Mouse (Mus musculus) limb, embryonic 13.5 days (tissue): ENCODE data around the gene Ccdc77. TPM values are rescaled to one million over a fixed set of nuclear protein-coding genes. Genes with fewer than 3 reads are reported as not detected.
A peak's percentile ranks its signal among the peaks of the same experiment; 100 is the strongest.
"Not testable (repeated sequence)": the region's sequence is repeated elsewhere in the genome, so short reads cannot be mapped to it uniquely, and the experiment has no call there.

Experiments used
- ATAC-seq: fragments of 200-750 bp; cut with Nextera tagmentation; 2 replicates; pipeline ENCODE4 v1.8.0; 2017; ENCODE audit warnings: low read depth, moderate number of reproducible peaks, moderate TSS enrichment; ENCODE audit not compliant: low FRiP score
- H3K27ac ChIP-seq: fragments of 300-500 bp; sonication (generic); 2 replicates; pipeline ENCODE4 v1.5.1; 2015; ENCODE audit warnings: inconsistent platforms, mild to moderate bottlenecking, moderate library complexity
- H3K27me3 ChIP-seq: fragments of 300-500 bp; sonication (generic); 2 replicates; pipeline ENCODE4 v1.6.1; 2015; ENCODE audit warnings: mild to moderate bottlenecking, inconsistent platforms
- H3K36me3 ChIP-seq: fragments of 300-500 bp; sonication (generic); 2 replicates; pipeline ENCODE4 v1.6.1; 2015; ENCODE audit warnings: inconsistent platforms, mild to moderate bottlenecking, moderate library complexity
- H3K4me1 ChIP-seq: fragments of 300-500 bp; sonication (generic); 2 replicates; pipeline ENCODE4 v1.6.1; 2015; ENCODE audit warnings: inconsistent platforms
- H3K4me2 ChIP-seq: fragments of 300-500 bp; sonication (generic); replicated peaks from 2 replicates; pipeline ENCODE4 v1.6.1; 2015; ENCODE audit warnings: inconsistent platforms, mild to moderate bottlenecking, moderate library complexity
- H3K4me3 ChIP-seq: fragments of 300-500 bp; sonication (generic); 2 replicates; pipeline ENCODE4 v1.5.1; 2015; ENCODE audit warnings: moderate library complexity, mild to moderate bottlenecking, inconsistent platforms
- H3K9ac ChIP-seq: fragments of 300-500 bp; sonication (generic); 2 replicates; pipeline ENCODE4 v1.6.1; 2015; ENCODE audit warnings: mild to moderate bottlenecking, inconsistent platforms
- H3K9me3 ChIP-seq: fragments of 300-500 bp; sonication (generic); 2 replicates; pipeline ENCODE4 v1.6.1; 2016; ENCODE audit warnings: inconsistent platforms
- WGBS: fragments of 180-500 bp; shearing (Covaris S2); methylation state at CpG from one replicate; pipeline ENCODE4 v1.1.7; 2015; 5-methylcytosine and 5-hydroxymethylcytosine counted together
- polyA plus RNA-seq: library from polyadenylated mRNA; unstranded; fragments of >200 nt; fragmentation: Nextera tagmentation; extraction: Ambion mirVana; gene quantifications from 2 replicates; pipeline ENCODE4 v1.2.1, GENCODE M21; 2015

Gene Ccdc77
- polyA plus RNA-seq, 1 experiment from 2014 or later: 26.1 TPM

DNA sequence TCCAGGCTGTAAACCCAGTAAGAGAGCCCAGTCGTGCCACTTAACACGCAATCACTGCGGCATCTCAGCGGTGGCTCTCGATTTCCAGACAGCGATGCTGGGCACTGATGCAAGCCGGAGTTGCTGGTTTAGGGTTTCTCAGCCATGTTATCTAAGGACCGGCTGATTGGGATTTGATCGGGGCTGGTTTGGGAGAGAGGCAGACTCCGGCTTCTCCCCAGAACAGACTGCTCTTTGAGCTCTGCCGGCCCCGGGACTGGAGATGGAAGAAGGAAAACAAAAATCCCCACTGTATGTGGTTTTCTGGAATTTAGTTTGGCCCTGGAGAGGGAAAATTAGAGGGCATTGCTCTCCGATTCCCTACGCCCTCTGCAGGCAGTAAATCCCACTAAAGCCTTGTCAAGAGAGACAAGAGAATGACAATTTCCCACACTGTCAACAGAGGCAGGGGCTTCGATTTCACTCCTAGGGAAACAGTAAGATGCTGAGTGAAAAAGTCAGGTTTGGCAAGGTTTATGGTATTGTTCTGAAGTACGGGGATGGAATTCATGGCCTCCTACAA lies 61.3 kb downstream of the Ccdc77 start:
- Histone ChIP-seq H3K9ac (peak overlapping the region; percentile 54), H3K4me1 (peaks cover 4% of the 10 kb centered on the region; the same call in 1 of the 2 replicates), H3K27ac (peak overlapping the region; percentile 48; the same call in 1 of the 2 replicates), H3K36me3 (no peaks in the 10 kb centered on the region), H3K4me2 (peak overlapping the region; percentile 57), H3K9me3 (no peaks in the 10 kb centered on the region), H3K4me3 (peak overlapping the region; percentile 23), H3K27me3 (no peaks in the 10 kb centered on the region)
- ATAC-seq: peak; percentile 36; the same call in 1 of the 2 replicates
- WGBS: 21% methylated on average over 16 of the region's 16 CpGs

DNA sequence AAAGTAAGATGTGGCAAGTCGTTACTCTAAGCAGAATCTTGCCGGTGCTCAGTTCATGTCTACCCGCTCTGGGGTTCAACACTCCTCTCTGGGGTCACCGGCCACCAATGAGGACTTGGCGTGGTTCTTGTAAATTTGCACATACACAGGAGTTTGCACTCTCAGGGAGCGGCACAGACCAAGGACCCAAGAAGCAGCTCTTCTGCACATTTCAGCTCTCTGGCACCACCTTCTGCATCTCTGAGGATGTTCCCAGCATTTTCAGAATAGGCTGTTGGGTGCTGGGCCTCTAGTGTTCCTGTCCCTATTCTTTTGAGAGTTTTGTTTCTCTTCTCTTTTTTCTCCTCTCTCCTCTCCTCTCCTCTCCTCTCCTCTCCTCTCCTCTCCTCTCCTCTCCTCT lies 63.0 kb downstream of the Ccdc77 start:
- WGBS: 21% methylated on average over 6 of the region's 6 CpGs
- 0 out of 2 replicates have a peak, but pooled peaks cover 1% of the 10 kb centered on the region for H3K27me3 ChIP-seq
- H3K9me3 ChIP-seq: no peaks in the 10 kb centered on the region
- no peak overlapping the region for H3K4me3 ChIP-seq
- no peak overlapping the region for H3K9ac ChIP-seq
- H3K36me3 ChIP-seq: no peaks in the 10 kb centered on the region
- no peak overlapping the region; the same call in 1 of the 2 replicates for H3K4me2 ChIP-seq
- H3K4me1 ChIP-seq: peaks cover 4% of the 10 kb centered on the region; the same call in 1 of the 2 replicates
- no peak overlapping the region for H3K27ac ChIP-seq
- no peak for ATAC-seq

DNA sequence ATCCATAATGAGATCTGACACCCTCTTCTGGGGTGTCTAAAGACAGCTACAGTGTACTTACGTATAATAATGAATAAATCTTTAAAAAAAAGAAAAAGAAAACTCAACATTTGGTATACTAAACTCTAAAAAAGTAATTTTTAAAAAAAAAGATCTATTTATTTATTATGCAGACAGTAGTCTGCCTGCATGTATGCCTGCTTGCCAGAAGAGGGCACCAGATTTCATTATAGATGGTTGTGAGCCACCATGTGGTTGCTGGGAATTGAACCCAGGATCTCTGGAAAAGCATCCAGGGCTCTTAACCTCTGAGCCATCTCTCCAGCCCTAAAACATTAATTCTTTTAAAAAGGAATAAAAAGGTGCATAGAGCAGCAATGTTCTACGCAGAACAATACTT lies 67.6 kb downstream of the Ccdc77 start:
- H3K36me3 ChIP-seq, H3K27ac ChIP-seq, H3K9me3 ChIP-seq, H3K9ac ChIP-seq, H3K4me3 ChIP-seq, ATAC-seq, H3K4me2 ChIP-seq, H3K4me1 ChIP-seq: not testable (repeated sequence)
- H3K27me3 ChIP-seq: peaks cover 42% of the 10 kb centered on the region
- 99% methylated on average over 2 of the region's 2 CpGs for WGBS

DNA sequence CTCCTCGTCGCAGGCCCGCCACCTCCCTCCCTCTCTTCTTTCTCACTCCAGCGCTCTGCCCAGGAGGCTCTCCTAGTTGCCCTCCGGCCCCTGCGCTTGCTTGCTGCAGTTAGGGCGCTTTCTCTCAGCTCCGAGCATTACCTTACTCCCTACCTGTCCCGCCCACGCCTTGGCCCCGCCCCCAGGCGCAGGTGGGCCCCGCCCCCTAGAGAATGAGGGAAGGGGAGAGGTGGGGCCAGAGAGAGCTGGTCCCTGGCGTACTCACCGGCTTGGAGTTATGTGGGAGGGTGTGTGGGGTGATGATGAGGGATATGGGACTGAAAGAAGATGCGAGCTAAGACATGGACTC lies 69.4 kb downstream of the Ccdc77 start:
- peak overlapping the region; percentile 75 for H3K9ac ChIP-seq
- peak overlapping the region; percentile 69 for H3K4me3 ChIP-seq
- no peak overlapping the region for H3K27ac ChIP-seq
- H3K27me3 ChIP-seq: peaks cover 47% of the 10 kb centered on the region
- WGBS: under 1% methylated on average over 16 of the region's 16 CpGs
- peak; percentile 71 for ATAC-seq
- no peaks in the 10 kb centered on the region for H3K36me3 ChIP-seq
- no peaks in the 10 kb centered on the region for H3K9me3 ChIP-seq
- H3K4me1 ChIP-seq: peaks cover 9% of the 10 kb centered on the region
- peak overlapping the region; percentile 97 for H3K4me2 ChIP-seq

DNA sequence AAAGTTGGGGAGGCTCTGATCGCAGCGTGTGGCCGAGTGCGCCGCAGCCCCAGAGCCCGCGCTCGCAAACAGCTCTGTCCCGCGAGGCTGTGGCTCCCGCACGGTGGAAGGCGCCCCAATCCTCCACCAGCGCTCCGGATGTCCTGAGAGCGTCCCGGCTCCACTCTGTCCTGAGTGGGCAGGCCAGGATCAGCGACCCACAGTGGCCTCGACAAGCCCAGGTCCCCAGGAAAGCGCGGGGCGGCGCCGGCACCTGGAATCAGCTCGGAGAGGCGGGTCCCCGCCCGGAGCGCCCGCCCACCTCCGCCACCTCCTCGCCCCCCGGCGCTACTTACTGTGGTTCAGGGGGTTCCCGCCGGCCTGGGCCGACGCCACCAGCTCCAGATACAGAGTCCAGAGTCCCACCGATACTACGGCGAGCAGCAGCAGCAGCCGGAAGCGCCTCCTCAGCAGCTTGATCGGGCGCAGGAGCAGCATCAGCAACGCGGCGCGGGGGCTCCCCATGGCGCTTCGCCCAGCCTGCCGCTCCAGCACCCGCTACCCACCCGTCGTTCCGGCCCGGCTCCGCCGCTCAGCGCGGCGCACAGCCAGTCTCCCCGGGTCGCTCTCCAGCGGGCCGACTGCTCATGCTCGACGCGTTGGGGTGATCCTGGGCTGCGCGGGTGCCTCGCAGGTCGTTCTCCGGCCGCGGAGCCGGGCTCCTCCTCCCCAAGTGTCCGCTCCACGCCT lies 70.0 kb downstream of the Ccdc77 start, which contains the start of the genes D330020A13Rik and B4galnt3:
Gene D330020A13Rik (plus strand): TSS at position 309 of the 729 bp plus-strand sequence.
Gene B4galnt3 (minus strand): TSS at position 504 of the 729 bp plus-strand sequence.
- ATAC-seq: peak; percentile 62
- peak within 1 kb of the TSS; percentile 28; the same call in 1 of the 2 replicates for H3K27ac ChIP-seq
- H3K27me3 ChIP-seq: peaks cover 47% of the 10 kb centered on the region
- H3K4me3 ChIP-seq: peak within 1 kb of the TSS; percentile 69
- under 1% methylated on average over 78 of the region's 79 CpGs for WGBS
- no peaks in the 10 kb centered on the region for H3K36me3 ChIP-seq
- no peaks in the 10 kb centered on the region for H3K9me3 ChIP-seq
- peaks cover 9% of the 10 kb centered on the region for H3K4me1 ChIP-seq
- peak within 1 kb of the TSS; percentile 97 for H3K4me2 ChIP-seq
- H3K9ac ChIP-seq: peak within 1 kb of the TSS; percentile 75

DNA sequence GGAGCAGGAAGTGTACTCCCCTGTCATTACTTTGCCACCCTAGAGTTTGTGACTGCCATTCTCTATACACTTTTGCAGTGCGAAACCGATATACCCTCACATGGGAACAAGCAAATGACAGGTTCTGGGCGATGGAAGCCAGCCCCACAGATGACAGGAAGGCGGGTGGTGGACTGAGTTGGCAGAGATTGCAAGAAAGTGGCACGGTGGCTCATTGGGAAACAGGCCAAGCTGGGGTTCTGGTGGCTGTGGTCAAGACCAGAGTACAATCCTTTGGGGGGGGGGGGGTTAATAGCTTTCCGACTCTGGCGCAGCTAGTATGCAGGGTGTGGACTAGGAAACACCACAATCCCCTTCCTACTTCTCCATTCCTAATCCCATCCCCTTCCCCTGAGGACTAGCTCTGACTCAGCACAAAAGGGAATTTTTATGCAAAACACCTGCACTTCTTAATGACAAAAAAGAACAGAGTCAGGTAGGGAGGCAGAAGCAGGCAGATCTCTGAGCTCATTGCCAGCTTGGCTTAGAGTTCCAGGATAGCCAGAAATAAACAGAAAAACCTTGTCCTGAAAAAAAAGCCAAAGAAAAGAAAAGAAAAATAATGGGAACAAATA lies 72.7 kb downstream of the Ccdc77 start:
- Histone ChIP-seq H3K4me1 (peaks cover 9% of the 10 kb centered on the region), H3K4me2 (no peak overlapping the region), H3K36me3 (no peaks in the 10 kb centered on the region), H3K4me3 (no peak overlapping the region), H3K27ac (no peak overlapping the region), H3K9ac (no peak overlapping the region), H3K27me3 (peaks cover 47% of the 10 kb centered on the region), H3K9me3 (no peaks in the 10 kb centered on the region)
- no peak for ATAC-seq
- WGBS: 93% methylated on average over 7 of the region's 7 CpGs

DNA sequence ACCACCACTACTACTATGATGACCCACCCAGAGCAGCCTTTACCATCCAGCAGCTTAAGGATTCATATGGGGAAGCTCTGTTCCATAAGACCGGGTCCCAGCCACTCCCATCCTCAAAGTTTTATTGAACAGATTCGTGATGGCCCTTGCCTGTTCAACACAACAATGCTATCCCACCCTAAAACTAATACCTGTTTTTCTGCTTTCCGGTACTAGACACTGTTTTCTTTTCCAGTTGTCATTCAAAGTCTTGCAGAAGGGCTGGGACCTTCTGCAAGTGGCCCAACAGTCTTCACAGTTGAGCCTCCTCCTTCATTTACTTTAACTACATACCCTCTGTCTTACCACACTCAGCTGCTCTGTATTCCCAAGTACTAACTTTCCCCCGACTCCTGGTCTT lies 74.7 kb downstream of the Ccdc77 start:
- 79% methylated on average over 4 of the region's 4 CpGs for whole genome bisulfite sequencing

DNA sequence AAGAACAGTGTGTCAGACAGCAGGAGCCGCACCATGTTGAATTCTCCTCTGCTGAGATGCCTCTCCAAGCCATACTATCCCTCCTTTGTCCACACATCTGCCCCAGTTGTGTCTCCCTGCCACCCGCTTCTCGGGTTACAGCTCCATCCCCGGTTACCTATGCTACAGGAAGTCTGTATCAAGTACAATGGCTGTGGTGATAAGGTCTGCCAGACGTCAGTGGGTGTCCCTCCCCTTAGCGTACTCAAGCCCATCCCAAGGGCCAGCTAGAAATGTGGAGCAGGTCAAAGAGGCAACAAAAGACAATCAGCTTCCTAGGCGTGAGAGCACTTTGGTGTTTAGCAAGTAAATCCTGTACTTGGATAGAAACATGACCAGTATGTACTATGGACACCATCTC lies 75.6 kb downstream of the Ccdc77 start:
- 52% methylated on average over 7 of the region's 7 CpGs for WGBS
- ATAC-seq: no peak
- no peaks in the 10 kb centered on the region for H3K36me3 ChIP-seq
- H3K9ac ChIP-seq: no peak overlapping the region
- peaks cover 23% of the 10 kb centered on the region for H3K27me3 ChIP-seq
- no peak overlapping the region for H3K4me2 ChIP-seq
- no peaks in the 10 kb centered on the region for H3K9me3 ChIP-seq
- peaks cover 2% of the 10 kb centered on the region; the same call in 1 of the 2 replicates for H3K4me1 ChIP-seq
- H3K4me3 ChIP-seq: no peak overlapping the region
- H3K27ac ChIP-seq: no peak overlapping the region

More for the DNA sequence above, 74.7 kb downstream of the Ccdc77 start:
- no peak overlapping the region for H3K9ac ChIP-seq
- no peak overlapping the region for H3K27ac ChIP-seq
- peaks cover 28% of the 10 kb centered on the region for H3K27me3 ChIP-seq
- H3K4me1 ChIP-seq: peaks cover 5% of the 10 kb centered on the region; the same call in 1 of the 2 replicates
- no peak for ATAC-seq
- no peaks in the 10 kb centered on the region for H3K9me3 ChIP-seq
- no peaks in the 10 kb centered on the region for H3K36me3 ChIP-seq
- no peak overlapping the region for H3K4me2 ChIP-seq
- no peak overlapping the region for H3K4me3 ChIP-seq

DNA sequence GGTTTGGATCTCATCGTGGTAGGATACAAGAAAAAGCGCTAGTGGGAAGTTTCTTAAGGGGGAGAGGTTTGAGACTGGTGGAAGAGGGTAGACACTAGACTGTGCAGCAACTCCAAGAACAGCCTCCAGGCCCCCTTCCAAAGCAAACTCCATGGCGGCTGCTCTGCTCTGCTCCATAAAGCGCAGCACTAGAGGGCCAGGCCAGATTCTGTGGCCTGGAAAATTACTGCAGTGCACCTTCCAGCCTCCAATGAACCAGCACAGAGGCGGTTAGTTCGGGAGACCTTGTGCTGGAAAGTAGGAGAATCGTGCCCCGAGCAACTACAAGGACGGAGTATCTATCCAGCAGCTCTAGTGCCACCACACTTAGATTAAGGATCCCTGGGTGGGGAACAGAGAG lies 76.9 kb downstream of the Ccdc77 start:
- Histone ChIP-seq H3K27ac (no peak overlapping the region), H3K9ac (no peak overlapping the region), H3K4me1 (no peaks in the 10 kb centered on the region), H3K4me2 (no peak overlapping the region), H3K27me3 (peaks cover 11% of the 10 kb centered on the region), H3K36me3 (no peaks in the 10 kb centered on the region), H3K9me3 (no peaks in the 10 kb centered on the region), H3K4me3 (no peak overlapping the region)
- ATAC-seq: no peak
- WGBS: 82% methylated on average over 9 of the region's 9 CpGs

DNA sequence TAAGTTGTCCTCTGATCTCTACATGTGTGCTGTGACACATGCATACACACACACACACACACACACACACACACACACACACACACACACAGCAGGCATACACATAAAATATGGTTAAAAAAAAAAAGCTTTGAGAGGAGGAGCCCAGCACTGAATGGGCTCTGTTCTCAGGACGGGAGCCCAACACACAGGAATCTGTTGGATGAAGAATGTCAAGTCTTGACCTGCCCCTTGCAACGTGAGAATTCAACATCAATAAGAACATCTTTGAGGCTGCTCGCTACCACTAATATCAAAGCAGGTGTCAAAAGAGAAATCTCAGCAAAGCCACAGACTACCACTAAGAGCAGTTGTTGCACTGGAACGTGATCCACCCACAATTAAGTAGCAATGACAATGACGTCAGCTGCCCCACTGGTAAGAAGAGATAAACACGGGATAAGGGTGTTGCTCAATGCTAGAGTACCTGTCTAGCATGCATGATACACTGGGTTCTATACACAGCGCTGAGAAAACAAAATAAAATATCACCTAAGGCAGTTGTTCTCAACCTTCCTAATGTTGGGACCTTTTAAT lies 87.2 kb downstream of the Ccdc77 start:
- WGBS: 72% methylated on average over 7 of the region's 7 CpGs
- Histone ChIP-seq H3K27me3 (no peaks in the 10 kb centered on the region), H3K9me3 (no peaks in the 10 kb centered on the region), H3K4me3 (no peak overlapping the region), H3K4me1 (peaks cover 14% of the 10 kb centered on the region), H3K4me2 (no peak overlapping the region), H3K9ac (no peak overlapping the region), H3K27ac (no peak overlapping the region), H3K36me3 (no peaks in the 10 kb centered on the region)
- ATAC-seq: no peak

DNA sequence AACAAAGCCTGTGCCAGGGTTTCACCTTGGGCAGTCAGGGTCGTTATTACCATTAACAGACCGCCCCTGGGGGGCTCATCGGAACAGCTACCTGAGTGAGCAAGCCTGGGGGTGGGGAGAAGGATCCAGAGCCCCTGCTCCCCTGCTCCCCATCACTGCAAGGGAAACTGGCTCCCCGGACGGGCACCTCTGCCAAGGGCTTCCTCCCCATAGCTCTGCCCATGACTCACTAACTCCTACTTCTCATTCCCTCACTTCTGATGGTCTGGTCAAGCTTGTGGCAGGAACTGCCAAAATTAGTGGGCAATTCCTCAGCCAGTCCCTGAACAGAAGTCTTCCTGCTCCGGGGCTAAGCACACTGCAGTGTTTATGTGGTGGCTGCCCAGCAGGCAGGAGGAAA lies 88.9 kb downstream of the Ccdc77 start:
- no peaks in the 10 kb centered on the region for H3K9me3 ChIP-seq
- H3K4me1 ChIP-seq: peaks cover 14% of the 10 kb centered on the region
- no peak overlapping the region for H3K4me3 ChIP-seq
- H3K4me2 ChIP-seq: no peak overlapping the region
- no peaks in the 10 kb centered on the region for H3K36me3 ChIP-seq
- no peak overlapping the region for H3K9ac ChIP-seq
- WGBS: 42% methylated on average over 6 of the region's 6 CpGs
- H3K27ac ChIP-seq: peak overlapping the region; percentile 22; the same call in 1 of the 2 replicates
- peak; percentile 40; the same call in 1 of the 2 replicates for ATAC-seq
- no peaks in the 10 kb centered on the region for H3K27me3 ChIP-seq

DNA sequence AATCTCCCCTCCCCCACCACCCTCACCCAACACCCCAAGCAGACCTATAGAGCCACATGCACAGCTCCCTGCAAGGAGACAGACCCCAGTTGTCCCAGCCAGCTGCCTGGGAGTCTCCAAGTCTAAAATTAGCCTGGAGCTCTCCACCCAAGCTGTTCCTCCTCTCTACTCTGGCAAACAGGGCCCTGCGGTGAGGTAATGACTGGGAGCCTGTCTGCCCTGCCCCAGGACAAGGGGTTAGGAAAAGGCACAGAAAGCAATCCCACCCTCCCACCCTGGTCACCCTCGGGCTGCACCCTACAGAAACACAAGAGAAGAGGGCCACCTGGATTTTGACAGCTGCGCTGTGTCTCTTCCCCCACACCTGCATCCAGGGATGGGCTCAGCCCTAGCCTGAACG lies 89.3 kb downstream of the Ccdc77 start:
- Histone ChIP-seq H3K4me1 (peaks cover 14% of the 10 kb centered on the region), H3K4me3 (no peak overlapping the region), H3K36me3 (no peaks in the 10 kb centered on the region), H3K27me3 (no peaks in the 10 kb centered on the region), H3K9me3 (no peaks in the 10 kb centered on the region), H3K9ac (no peak overlapping the region), H3K27ac (peak overlapping the region; percentile 22; the same call in 1 of the 2 replicates), H3K4me2 (no peak overlapping the region)
- peak; percentile 72 for ATAC-seq
- 36% methylated on average over 4 of the region's 4 CpGs for WGBS
